In the genomic region with DNA sequence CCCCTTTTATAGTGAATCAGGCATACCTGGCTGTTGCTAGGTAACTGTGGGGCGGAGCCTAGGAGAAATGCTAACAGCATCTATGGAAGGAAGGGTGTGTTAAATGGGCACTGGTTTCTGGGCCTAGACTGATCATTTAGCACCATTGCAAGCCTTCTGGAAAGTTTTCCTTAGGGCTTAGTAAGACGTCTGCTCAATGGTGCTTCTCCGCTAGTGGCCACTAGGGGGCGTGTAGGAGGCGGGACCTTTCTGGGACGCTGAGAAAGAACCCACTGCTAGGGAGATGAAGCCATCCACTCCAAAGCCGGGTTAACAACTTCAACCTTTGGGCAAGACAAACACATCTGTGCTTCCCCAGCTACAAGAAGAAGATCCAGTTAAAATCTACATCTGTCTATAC, we compare ENCODE assay signal across 7 mouse cellular contexts. TPM values are rescaled to one million over a fixed set of nuclear protein-coding genes. Genes with fewer than 3 reads are reported as not detected.
A peak's percentile ranks its signal among the peaks of the same experiment; 100 is the strongest.
DNase-seq lines count a peak whose midpoint lies in the region; ATAC-seq lines count a peak whose summit lies in the region.

No protein-coding gene starts in this region.

- ATAC-seq in common myeloid progenitor, adult 5-6 weeks (replicated peaks; ENCODE audit: low read depth, poor library complexity, severe bottlenecking), result peak; percentile 60
- ATAC-seq in megakaryocyte, adult 5-6 weeks (ENCODE audit: poor library complexity, severe bottlenecking), result peak; percentile 55

- DNase-seq in ES-CJ7 (ENCODE audit: low read depth, low spot score), result peak; percentile 79
- peak; percentile 81 to 95 for DNase-seq in adrenal gland, adult (ENCODE audit: inconsistent age in 2 of 2, low spot score in 1 of 2)
- peak; percentile 78 for DNase-seq in heart, adult 8-10 months (ENCODE audit: low spot score)
- DNase-seq in kidney, postnatal 36 days, result peak; percentile 76 to 90
- DNase-seq in spleen, adult 18-20 months, result peak; percentile 51 to 78

RNA-seq across cellular contexts. Expression of gene Retreg1, which starts 57.6 kb away (rescaled TPM):
- total RNA-seq in common myeloid progenitor, adult 5-6 weeks (2017), result 77.9 and 95.7 TPM in 2 replicates
- total RNA-seq in heart, adult 8-10 months (2022), result 100 to 1,000 TPM; 197 to 344 (median 283) TPM
- 26.1 and 26.7 TPM in 2 replicates for total RNA-seq in megakaryocyte, adult 5-6 weeks (2015)
- total RNA-seq in megakaryocyte, adult 5-6 weeks (2017), result 22.3 and 23.1 TPM in 2 replicates

Comparison
In these comparisons a context has a peak if more than half of its experiments do, and no peak if none do; other contexts are left out.
1. Peak in every context shown above with its lines: DNase-seq and ATAC-seq.